In the genomic region with DNA sequence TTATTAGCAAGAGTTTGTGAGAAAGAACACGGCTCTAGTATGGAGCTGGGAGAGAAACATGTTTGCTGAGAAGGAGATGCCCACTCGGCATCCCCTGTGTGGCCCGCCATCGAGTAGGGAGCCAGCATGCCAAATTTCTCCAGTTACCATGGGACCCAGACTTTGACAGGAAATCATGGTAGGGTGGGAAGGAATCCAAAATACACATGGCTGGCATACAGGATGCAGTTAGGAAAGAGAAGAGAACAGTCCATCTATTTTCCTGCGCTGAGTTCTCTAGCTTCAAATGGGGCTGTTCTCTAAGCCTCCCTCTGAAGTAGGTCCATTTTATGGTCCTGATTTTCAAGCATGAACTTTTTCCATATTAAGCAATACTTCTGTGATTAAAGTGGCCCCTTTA, we compare ENCODE assay signal across 13 mouse cellular contexts. TPM values are rescaled to one million over a fixed set of nuclear protein-coding genes. Genes with fewer than 3 reads are reported as not detected.
DNase-seq lines count a peak whose midpoint lies in the region; ATAC-seq and TF ChIP-seq lines count a peak whose summit lies in the region.
"Had no signal": no experiment of that assay in that cellular context is flagged by ENCODE, and none has a peak within 500 bp of the region (broad histone marks: within the 10 kb centered on the region; RNA-seq: fewer than 3 reads in every experiment).

No protein-coding gene starts in this region.

- no peak for TF ChIP-seq CTCF in heart, adult 2 months (IDR thresholded peaks at IDR 0.05)
- TF ChIP-seq CTCF in layer of hippocampus, adult 2 months (conservative IDR thresholded peaks at IDR 0.05) = no peak

- no peak for DNase-seq in heart, adult 2 months
- DNase-seq in heart, postnatal 36 days = no peak
- DNase-seq in layer of hippocampus, adult 2 months (ENCODE audit: low spot score in 2 of 2) = peak in 1 of 2 experiments; percentile 38
- DNase-seq in layer of hippocampus, adult 11-12 months (ENCODE audit: low spot score) = no peak
- peak; percentile 66 for DNase-seq in 3T3-L1 (ENCODE audit: low read depth, low spot score)
- peak; percentile 59 for DNase-seq in embryonic facial prominence, embryonic 14.5 days (ENCODE audit: low spot score)
- DNase-seq in spleen, postnatal 4 days (ENCODE audit: low spot score in 2 of 2) = no peak
- no peak for DNase-seq in kidney, postnatal 14 days
- DNase-seq: cerebellum, adult 11-12 months; right cerebral cortex, postnatal 14 days; thymus, adult 2 months had no signal

- no peak overlapping the region for H3K9ac ChIP-seq in heart, adult 2 months (ENCODE audit: low read depth, low read length)
- no peak overlapping the region for H3K9ac ChIP-seq in embryonic facial prominence, embryonic 14.5 days (ENCODE audit: low read depth, low read length)

- peak; percentile 38; the same call in 1 of the 2 replicates for ATAC-seq in embryonic facial prominence, embryonic 14.5 days (ENCODE audit: low read depth)
- ATAC-seq: Patski had no signal

- no peak overlapping the region for H3K4me2 ChIP-seq in embryonic facial prominence, embryonic 14.5 days (ENCODE audit: low read depth, low read length)

- intact Hi-C loops in heart, adult 2 months (cut with DNase I) = no loop called here
- intact Hi-C loops in heart, postnatal 36 days (cut with DNase I) = no loop called here

- no peak overlapping the region for H3K4me3 ChIP-seq in heart, adult 2 months
- H3K4me3 ChIP-seq in layer of hippocampus, adult 2 months = no peak overlapping the region
- H3K4me3 ChIP-seq in embryonic facial prominence, embryonic 14.5 days (ENCODE audit: low read depth, low read length) = no peak overlapping the region

- H3K27ac ChIP-seq in heart, adult 2 months = peak overlapping the region; percentile 62; the same call in 1 of the 2 replicates
- H3K27ac ChIP-seq in layer of hippocampus, adult 2 months = 0 out of 2 replicates have a peak overlapping the region, but pooled peaks have one; percentile 14
- peak overlapping the region; percentile 67 for H3K27ac ChIP-seq in embryonic facial prominence, embryonic 14.5 days (replicated peaks; ENCODE audit: low read depth, low read length)

- no peaks in the 10 kb centered on the region for H3K9me3 ChIP-seq in embryonic facial prominence, embryonic 14.5 days (ENCODE audit: control insufficient read depth, low read length)

- H3K4me1 ChIP-seq in heart, adult 2 months (ENCODE audit: control insufficient read depth, insufficient read depth, low read length) = peaks cover 13% of the 10 kb centered on the region
- H3K4me1 ChIP-seq in embryonic facial prominence, embryonic 14.5 days (ENCODE audit: control insufficient read depth, insufficient read depth, low read length) = peaks cover 49% of the 10 kb centered on the region

- no peak for TF ChIP-seq EP300 in heart, adult 2 months (IDR thresholded peaks at IDR 0.05; ENCODE audit: insufficient read depth, low read depth, low read length)

- peaks cover 6% of the 10 kb centered on the region for H3K36me3 ChIP-seq in heart, adult 2 months (ENCODE audit: control insufficient read depth, insufficient read depth, low read length)
- H3K36me3 ChIP-seq in embryonic facial prominence, embryonic 14.5 days (ENCODE audit: control insufficient read depth, insufficient read depth, low read length) = no peaks in the 10 kb centered on the region

- 35% methylated on average over 5 of the region's 5 CpGs for WGBS in heart, adult 2 months
- WGBS in embryonic facial prominence, embryonic 14.5 days = 54% methylated on average over 5 of the region's 5 CpGs

- 0 out of 2 replicates have a peak, but pooled peaks cover 2% of the 10 kb centered on the region for H3K79me2 ChIP-seq in heart, adult 2 months (replicated peaks; ENCODE audit: control insufficient read depth, insufficient read depth, low read length)

- H3K27me3 ChIP-seq in heart, adult 2 months (ENCODE audit: control insufficient read depth, insufficient read depth, low read length) = no peaks in the 10 kb centered on the region
- H3K27me3 ChIP-seq in embryonic facial prominence, embryonic 14.5 days (replicated peaks; ENCODE audit: control insufficient read depth, insufficient read depth, low read length) = no peaks in the 10 kb centered on the region
- H3K27me3 ChIP-seq: CH12.LX, Patski had no signal

- no peak for TF ChIP-seq POLR2A in heart, adult 2 months (IDR thresholded peaks at IDR 0.05; ENCODE audit: insufficient read depth, low read depth, low read length)

RNA-seq across cellular contexts. Expression of a gene that starts 22.7 kb away (rescaled TPM):
- total RNA-seq in heart, adult 2 months (2021) = 10 to 100 TPM; 24.7 to 28.7 TPM
- 23.0 and 27.1 TPM in 2 replicates for polyA plus RNA-seq in heart, adult 2 months (2012; rRNA removed)
- 10 to 100 TPM; 21.9 to 24.4 TPM for total RNA-seq in heart, postnatal 36 days (2021)
- 10 to 100 TPM in 1 of 2 experiments, 1 to 10 TPM in 1; 9.5 to 10.3 TPM for total RNA-seq in layer of hippocampus, adult 2 months (2021)
- polyA plus RNA-seq in embryonic facial prominence, embryonic 14.5 days (2014; fragmentation: Nextera tagmentation; extraction: Ambion mirVana) = 14.2 and 14.5 TPM in 2 replicates

Comparison
In these comparisons a context has a peak if more than half of its experiments do, and no peak if none do; other contexts are left out.
1. DNase-seq: peak in 3T3-L1 (single experiment) and embryonic facial prominence, embryonic 14.5 days (single experiment); none in heart, adult 2 months (0 of 2), heart, postnatal 36 days (0 of 2), layer of hippocampus, adult 11-12 months (single experiment), spleen, postnatal 4 days (0 of 2) and kidney, postnatal 14 days (single experiment).
2. H3K27ac ChIP-seq: peak in every context shown above with its lines; median percentile 67 in embryonic facial prominence, embryonic 14.5 days; 62 in heart, adult 2 months; 14 in layer of hippocampus, adult 2 months.